Mouse (Mus musculus) MEL (cell line): ENCODE results near the gene Mfn2. TPM values are rescaled to one million over a fixed set of nuclear protein-coding genes. Genes with fewer than 3 reads are reported as not detected.

Source experiments
- DNase-seq: peaks from one replicate; pipeline ENCODE4 v3.0.0; 2011; ENCODE audit warnings: low read depth, low spot score
- H3K27ac ChIP-seq: 2 replicates; pipeline ENCODE4 v1.5.1; 2012; ENCODE audit warnings: low read depth, mild to moderate bottlenecking, control low read depth, low read length, moderate library complexity; ENCODE audit not compliant: control insufficient read depth
- H3K27me3 ChIP-seq, 2 experiments: fragments of 150-350 bp in 1 of 2; sonication (generic) in 1 of 2; 2 replicates each; pipeline ENCODE4 v1.6.1; 2012; ENCODE audit warnings: low read length in 2 of 2, mild to moderate bottlenecking in 2 of 2, improper control_type of control experiment in 1 of 2, moderate library complexity in 1 of 2; ENCODE audit not compliant: insufficient read depth in 2 of 2, control insufficient read depth in 1 of 2
- H3K36me3 ChIP-seq, 2 experiments: 2 replicates each; pipeline ENCODE4 v1.6.1; 2012 to 2014; ENCODE audit warnings: low read length in 2 of 2, improper control_type of control experiment in 1 of 2, inconsistent platforms in 1 of 2, mild to moderate bottlenecking in 1 of 2; ENCODE audit not compliant: insufficient read depth in 2 of 2, control insufficient read depth in 1 of 2
- H3K4me1 ChIP-seq, 2 experiments: fragments of 150-350 bp in 1 of 2; sonication (generic) in 1 of 2; 2 replicates each; pipeline ENCODE4 v1.6.1; 2012; ENCODE audit warnings: low read length in 2 of 2, improper control_type of control experiment in 1 of 2, mild to moderate bottlenecking in 1 of 2; ENCODE audit not compliant: insufficient read depth in 2 of 2, control insufficient read depth in 1 of 2
- H3K4me3 ChIP-seq, 2 experiments: fragments of 150-350 bp in 1 of 2; sonication (generic) in 1 of 2; 2 replicates each; pipeline ENCODE4 v1.5.1; 2012; ENCODE audit warnings: low read depth in 2 of 2, low read length in 2 of 2, mild to moderate bottlenecking in 2 of 2, moderate library complexity in 2 of 2, control low read depth in 1 of 2, improper control_type of control experiment in 1 of 2; ENCODE audit not compliant: control insufficient read depth in 1 of 2, insufficient read depth in 1 of 2
- H3K79me2 ChIP-seq: 2 replicates; pipeline ENCODE4 v1.6.1; 2012; ENCODE audit warnings: mild to moderate bottlenecking, low read length, moderate library complexity; ENCODE audit not compliant: control insufficient read depth, poor library complexity, insufficient read depth
- H3K9ac ChIP-seq: 2 replicates; pipeline ENCODE4 v1.6.1; 2012; ENCODE audit warnings: low read depth, mild to moderate bottlenecking, control low read depth, low read length, moderate library complexity; ENCODE audit not compliant: control insufficient read depth, poor library complexity, severe bottlenecking
- H3K9me3 ChIP-seq: fragments of 150-350 bp; sonication (generic); replicated peaks from 2 replicates; pipeline ENCODE4 v1.6.1; 2012; ENCODE audit warnings: mild to moderate bottlenecking, low read length, improper control_type of control experiment, moderate library complexity; ENCODE audit not compliant: insufficient read depth
- BHLHE40 ChIP-seq: IDR thresholded peaks from 2 replicates; pipeline ENCODE4 v1.6.1; 2012; ENCODE audit warnings: low read depth, mild to moderate bottlenecking, inconsistent platforms, low read length, improper control_type of control experiment, borderline replicate concordance
- CTCF ChIP-seq, 3 experiments: IDR thresholded peaks in 2 of 3; conservative IDR thresholded peaks in 1 of 3; 2 replicates each; pipeline ENCODE4 v1.5.1; 2011 to 2012; ENCODE audit warnings: low read length in 3 of 3, low read depth in 2 of 3, mild to moderate bottlenecking in 2 of 3, improper control_type of control experiment in 1 of 3, inconsistent platforms in 1 of 3, mixed read lengths in 1 of 3, moderate library complexity in 1 of 3; ENCODE audit not compliant: control insufficient read depth in 1 of 3, insufficient read depth in 1 of 3, poor library complexity in 1 of 3, severe bottlenecking in 1 of 3
- EP300 ChIP-seq, 2 experiments: IDR thresholded peaks; 2 replicates each; pipeline ENCODE4 v1.6.1; 2011; ENCODE audit warnings: improper control_type of control experiment in 2 of 2, low read length in 2 of 2, low read depth in 1 of 2, mild to moderate bottlenecking in 1 of 2
- ETS1 ChIP-seq: IDR thresholded peaks from 2 replicates; pipeline ENCODE4 v1.6.1; 2012; ENCODE audit warnings: low read depth, mild to moderate bottlenecking, inconsistent platforms, low read length, improper control_type of control experiment, moderate library complexity
- GABPA ChIP-seq: IDR thresholded peaks from 2 replicates; pipeline ENCODE4 v1.6.1; 2012; ENCODE audit warnings: low read depth, mild to moderate bottlenecking, inconsistent platforms, low read length, improper control_type of control experiment, moderate library complexity
- GATA1 ChIP-seq: IDR thresholded peaks from 2 replicates; pipeline ENCODE4 v1.6.1; 2011; ENCODE audit warnings: low read depth, low read length, improper control_type of control experiment
- KAT2A ChIP-seq: conservative IDR thresholded peaks from 2 replicates; pipeline ENCODE4 v1.6.1; 2012; ENCODE audit warnings: low read depth, low read length, improper control_type of control experiment, inconsistent platforms
- MAX ChIP-seq: IDR thresholded peaks from 2 replicates; pipeline ENCODE4 v1.6.1; 2011; ENCODE audit warnings: low read length, improper control_type of control experiment
- MXI1 ChIP-seq: IDR thresholded peaks from 2 replicates; pipeline ENCODE4 v1.6.1; 2011; ENCODE audit warnings: mild to moderate bottlenecking, low read depth, low read length, improper control_type of control experiment
- MYB ChIP-seq: IDR thresholded peaks from 2 replicates; pipeline ENCODE4 v1.6.1; 2011; ENCODE audit warnings: mild to moderate bottlenecking, low read depth, low read length, improper control_type of control experiment
- NELFE ChIP-seq: IDR thresholded peaks from 2 replicates; pipeline ENCODE4 v1.6.1; 2011; ENCODE audit warnings: low read depth, low read length, improper control_type of control experiment
- POLR2A ChIP-seq, 2 experiments: IDR thresholded peaks; 2 replicates each; pipeline ENCODE4 v1.6.1; 2011 to 2012; ENCODE audit warnings: low read length in 2 of 2, mild to moderate bottlenecking in 2 of 2, control low read depth in 1 of 2, improper control_type of control experiment in 1 of 2, low read depth in 1 of 2, moderate library complexity in 1 of 2; ENCODE audit not compliant: control insufficient read depth in 1 of 2, insufficient read depth in 1 of 2, poor library complexity in 1 of 2
- POLR2AphosphoS2 ChIP-seq: IDR thresholded peaks from 2 replicates; pipeline ENCODE4 v1.6.1; 2011; ENCODE audit warnings: low read length, improper control_type of control experiment
- RAD21 ChIP-seq: IDR thresholded peaks from 2 replicates; pipeline ENCODE4 v1.6.1; 2011; ENCODE audit warnings: mild to moderate bottlenecking, low read depth, low read length, improper control_type of control experiment
- RCOR1 ChIP-seq: IDR thresholded peaks from 2 replicates; pipeline ENCODE4 v1.6.1; 2012; ENCODE audit warnings: low read depth, mild to moderate bottlenecking, inconsistent platforms, low read length, improper control_type of control experiment
- SIN3A ChIP-seq: IDR thresholded peaks from 2 replicates; pipeline ENCODE4 v1.6.1; 2012; ENCODE audit warnings: low read length, improper control_type of control experiment, inconsistent platforms
- TAL1 ChIP-seq: IDR thresholded peaks from 2 replicates; pipeline ENCODE4 v1.6.1; 2012; ENCODE audit warnings: mild to moderate bottlenecking, inconsistent platforms, low read length, moderate library complexity, mixed read lengths
- TBP ChIP-seq: IDR thresholded peaks from 2 replicates; pipeline ENCODE4 v1.8.0; 2011; ENCODE audit warnings: low read depth, low read length, improper control_type of control experiment
- TCF12 ChIP-seq: IDR thresholded peaks from 2 replicates; pipeline ENCODE4 v1.6.1; 2014; ENCODE audit warnings: low read depth, mild to moderate bottlenecking, inconsistent platforms, low read length, improper control_type of control experiment, moderate library complexity
- UBTF ChIP-seq: IDR thresholded peaks from 2 replicates; pipeline ENCODE4 v1.6.1; 2012; ENCODE audit warnings: low read depth, mild to moderate bottlenecking, inconsistent platforms, low read length, improper control_type of control experiment, moderate library complexity, borderline replicate concordance; ENCODE audit not compliant: insufficient read depth
- USF1 ChIP-seq: IDR thresholded peaks from 2 replicates; pipeline ENCODE4 v1.6.1; 2014; ENCODE audit warnings: low read depth, mild to moderate bottlenecking, inconsistent platforms, low read length, improper control_type of control experiment, moderate library complexity
- ZC3H11A ChIP-seq: IDR thresholded peaks from 2 replicates; pipeline ENCODE4 v1.6.1; 2012; ENCODE audit warnings: low read depth, mild to moderate bottlenecking, inconsistent platforms, low read length, improper control_type of control experiment
- ZMIZ1 ChIP-seq: IDR thresholded peaks from 2 replicates; pipeline ENCODE4 v1.6.1; 2012; ENCODE audit warnings: low read depth, mild to moderate bottlenecking, inconsistent platforms, low read length, improper control_type of control experiment, moderate library complexity
- ZNF384 ChIP-seq: IDR thresholded peaks from 2 replicates; pipeline ENCODE4 v1.6.1; 2012; ENCODE audit warnings: low read depth, mild to moderate bottlenecking, inconsistent platforms, low read length, improper control_type of control experiment
- polyA plus RNA-seq, 2 experiments: library from polyadenylated mRNA; stranded (reverse) in 1 of 2; unstranded in 1 of 2; fragments of >175 nt in 1 of 2; fragments of >200 nt in 1 of 2; gene quantifications; 2 replicates each; pipeline versions ENCODE4 v1.2.1 to v1.2.4; 2012; ENCODE audit warnings: low replicate concordance in 2 of 2, low read depth in 1 of 2; ENCODE audit not compliant: insufficient read length in 2 of 2, insufficient read depth in 1 of 2, missing spikeins in 1 of 2
- total RNA-seq: library from RNA; depleted of rRNA; stranded (reverse); fragments of 300-350 nt; gene quantifications from 2 replicates; pipeline ENCODE4 v1.2.3, GENCODE M21; 2012

The Mfn2 gene
- total and polyA plus RNA-seq, 3 experiments, result 19.0 to 32.8 TPM; not detected in 1

DNA sequence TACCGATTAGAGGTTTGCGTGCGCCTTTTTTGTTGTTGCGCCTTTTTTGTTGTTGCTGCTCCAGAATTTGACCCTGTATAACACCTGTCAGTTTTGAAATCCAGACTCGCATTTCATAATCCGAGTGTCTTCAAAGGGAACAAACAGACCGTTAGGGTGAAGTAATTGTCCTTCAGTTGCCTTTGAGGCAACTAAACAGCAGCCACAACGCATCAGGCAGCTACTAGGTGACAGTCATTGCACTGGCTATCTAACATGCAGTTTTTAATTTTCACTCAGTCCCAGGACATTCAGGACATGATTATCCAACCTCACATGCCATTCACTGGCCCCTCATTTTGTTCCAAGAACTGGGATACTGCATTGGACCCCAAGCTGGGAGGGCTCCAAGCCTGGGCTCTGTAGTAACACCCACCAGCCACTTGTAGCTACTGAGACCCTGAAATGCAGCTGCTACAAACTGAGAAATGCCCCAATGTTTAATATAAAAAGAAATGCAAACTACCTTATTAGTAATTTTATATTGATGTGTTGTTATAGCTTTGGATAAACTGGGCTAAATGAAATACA lies 671 bp upstream of the Mfn2 start:
- TF ChIP-seq TAL1 (no peak), TCF12 (no peak), BHLHE40 (no peak), MXI1 (no peak; the same call in 1 of the 2 replicates), GATA1 (no peak), ZMIZ1 (no peak), SIN3A (no peak), UBTF (no peak), GABPA (no peak), ZC3H11A (no peak), USF1 (no peak), RAD21 (no peak), POLR2AphosphoS2 (no peak), RCOR1 (no peak), ETS1 (no peak), POLR2A (IDR thresholded peaks at IDR 0.05; ENCODE audit: control insufficient read depth in 1 of 2, insufficient read depth in 1 of 2, low read depth in 1 of 2, low read length in 2 of 2, poor library complexity in 1 of 2) (no peak)
- peaks cover 0 to 22% of the 10 kb centered on the region in 2 experiments for H3K4me1 ChIP-seq
- peaks cover 0 to 12% of the 10 kb centered on the region in 2 experiments; a peak in 3 of 4 replicates for H3K36me3 ChIP-seq
- H3K9me3 ChIP-seq, result no peaks in the 10 kb centered on the region
- no peak overlapping the region for H3K27ac ChIP-seq
- peaks cover 19% of the 10 kb centered on the region for H3K79me2 ChIP-seq
- DNase-seq, result no peak
- peak overlapping the region; percentile 57 for H3K9ac ChIP-seq
- H3K4me3 ChIP-seq, result peak overlapping the region; percentile 48 to 100
- no peaks in the 10 kb centered on the region for H3K27me3 ChIP-seq

DNA sequence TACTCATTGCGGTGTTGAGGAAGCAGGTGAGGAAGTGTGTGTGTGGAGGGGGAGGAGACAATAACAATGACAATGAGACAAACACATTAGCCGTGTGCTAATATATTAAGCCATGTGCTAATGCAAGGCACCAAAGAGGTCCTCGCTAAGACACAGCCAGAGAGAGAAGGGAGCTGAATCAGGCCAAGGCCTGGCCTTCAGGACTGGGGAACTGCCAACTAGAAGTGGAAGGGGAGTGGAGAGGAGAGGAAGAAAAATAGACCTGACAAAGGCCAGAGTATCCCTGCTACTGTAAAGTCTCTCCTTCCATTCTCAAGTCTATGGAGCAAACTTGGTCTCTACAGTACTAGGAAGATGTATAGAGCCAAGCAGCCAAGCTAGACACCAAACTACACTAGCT lies 903 bp downstream of the Mfn2 start:
- peak; percentile 8 for DNase-seq
- H3K4me3 ChIP-seq, result peak overlapping the region; percentile 99 to 100
- H3K27ac ChIP-seq, result no peak overlapping the region
- TF ChIP-seq TCF12, result no peak
- TF ChIP-seq BHLHE40, result no peak
- no peak for TF ChIP-seq KAT2A
- TF ChIP-seq MYB, result no peak
- no peak for TF ChIP-seq TBP
- no peak for TF ChIP-seq SIN3A
- no peak for TF ChIP-seq CTCF (IDR thresholded peaks at IDR 0.05 in 2 of 3, conservative IDR thresholded peaks at IDR 0.05 in 1 of 3; ENCODE audit: control insufficient read depth in 1 of 3, insufficient read depth in 1 of 3, low read depth in 2 of 3, low read length in 3 of 3, poor library complexity in 1 of 3, severe bottlenecking in 1 of 3)
- no peak for TF ChIP-seq RAD21
- TF ChIP-seq NELFE, result no peak
- TF ChIP-seq ZNF384, result no peak
- peak; percentile 26; the same call in 1 of the 2 replicates for TF ChIP-seq MXI1
- TF ChIP-seq EP300 (IDR thresholded peaks at IDR 0.05; ENCODE audit: low read depth in 1 of 2, low read length in 2 of 2), result no peak
- TF ChIP-seq MAX, result 0 out of 2 replicates have a peak, but pooled peaks have one; percentile 20
- H3K79me2 ChIP-seq, result peaks cover 19% of the 10 kb centered on the region
- H3K9ac ChIP-seq, result peak overlapping the region; percentile 98
- no peaks in the 10 kb centered on the region for H3K27me3 ChIP-seq
- H3K36me3 ChIP-seq, result peaks cover 0 to 12% of the 10 kb centered on the region in 2 experiments; a peak in 3 of 4 replicates
- no peaks in the 10 kb centered on the region for H3K9me3 ChIP-seq
- H3K4me1 ChIP-seq, result peaks cover 0 to 22% of the 10 kb centered on the region in 2 experiments
